Mouse (Mus musculus) heart, postnatal 4 days (tissue): ENCODE measurements around the gene Abl1. TPM values are rescaled to one million over a fixed set of nuclear protein-coding genes. Genes with fewer than 3 reads are reported as not detected.

ENCODE experiments used
- DNase-seq: peaks from one replicate; pipeline ENCODE4 v3.0.0; 2021
- total RNA-seq, 2 experiments: library from RNA; stranded (reverse); gene quantifications; 2 replicates each; pipeline ENCODE4 v1.2.3; 2021

Gene Abl1
- total RNA-seq, 2 experiments from 2014 or later = 80.1 to 90.6 TPM

GRCm38 (mm10) chr2:31788227-31788626 lies 100.1 kb downstream of the Abl1 start:
- no peak for DNase-seq

- no peak for DNase-seq
Observed at GRCm38 (mm10) chr2:31789215-31789614, 101.0 kb downstream of the Abl1 start.

GRCm38 (mm10) chr2:31790728-31791251 lies 102.6 kb downstream of the Abl1 start:
- DNase-seq = no peak

GRCm38 (mm10) chr2:31791260-31791659 lies 103.1 kb downstream of the Abl1 start:
- DNase-seq = no peak

GRCm38 (mm10) chr2:31792611-31793010 lies 104.4 kb downstream of the Abl1 start:
- DNase-seq = no peak

GRCm38 (mm10) chr2:31796943-31797342 lies 108.8 kb downstream of the Abl1 start:
- no peak for DNase-seq

- DNase-seq = no peak
Observed at GRCm38 (mm10) chr2:31801416-31801815, 113.2 kb downstream of the Abl1 start.

- no peak for DNase-seq
Observed at GRCm38 (mm10) chr2:31802811-31803210, 114.6 kb downstream of the Abl1 start.

GRCm38 (mm10) chr2:31803480-31803879 lies 115.3 kb downstream of the Abl1 start:
- no peak for DNase-seq

- no peak for DNase-seq
Observed at GRCm38 (mm10) chr2:31806639-31807382, 118.6 kb downstream of the Abl1 start.

GRCm38 (mm10) chr2:31808410-31809357 lies 120.5 kb downstream of the Abl1 start:
- DNase-seq = peak; percentile 39

GRCm38 (mm10) chr2:31809358-31809740 lies 121.2 kb downstream of the Abl1 start:
- DNase-seq = no peak

GRCm38 (mm10) chr2:31810444-31810843 lies 122.3 kb downstream of the Abl1 start, which contains the start of gene Qrfp:
Gene Qrfp (minus strand): TSS chr2:31810580.
- DNase-seq = no peak

GRCm38 (mm10) chr2:31811086-31811958 lies 123.1 kb downstream of the Abl1 start:
- no peak for DNase-seq

GRCm38 (mm10) chr2:31813641-31814040 lies 125.5 kb downstream of the Abl1 start:
- DNase-seq = no peak

GRCm38 (mm10) chr2:31814699-31815098 lies 126.5 kb downstream of the Abl1 start:
- no peak for DNase-seq

GRCm38 (mm10) chr2:31815367-31815766 lies 127.2 kb downstream of the Abl1 start:
- peak; percentile 75 for DNase-seq

- no peak for DNase-seq
Observed at GRCm38 (mm10) chr2:31822524-31823371, 134.6 kb downstream of the Abl1 start.

- DNase-seq = peak; percentile 57
Observed at GRCm38 (mm10) chr2:31823933-31824730, 136.0 kb downstream of the Abl1 start.

- DNase-seq = no peak
Observed at GRCm38 (mm10) chr2:31825469-31825911, 137.3 kb downstream of the Abl1 start.
